ENCODE assay signal across 30 mouse cellular contexts in genomic region chr6:39214949-39215606, GRCm38 (mm10). TPM values are rescaled to one million over a fixed set of nuclear protein-coding genes. Genes with fewer than 3 reads are reported as not detected.
A peak's percentile ranks its signal among the peaks of the same experiment; 100 is the strongest.
DNase-seq lines count a peak whose midpoint lies in the region; ATAC-seq and TF ChIP-seq lines count a peak whose summit lies in the region.
"Had no signal": no experiment of that assay in that cellular context is flagged by ENCODE, and none has a peak within 500 bp of the region (broad histone marks: within the 10 kb centered on the region; RNA-seq: fewer than 3 reads in every experiment).

No protein-coding gene starts in this region.

- H3K4me1 ChIP-seq in lung, embryonic 15.5 days = peaks cover 6% of the 10 kb centered on the region; the same call in 1 of the 2 replicates
- no peaks in the 10 kb centered on the region for H3K4me1 ChIP-seq in MEL (ENCODE audit: control insufficient read depth in 1 of 2, insufficient read depth in 2 of 2, low read length in 2 of 2)
- H3K4me1 ChIP-seq in lung, postnatal 0 days (ENCODE audit: insufficient read depth, low read depth, low read length) = no peaks in the 10 kb centered on the region
- H3K4me1 ChIP-seq in midbrain, embryonic 10.5 days = no peaks in the 10 kb centered on the region
- H3K4me1 ChIP-seq: embryonic facial prominence, embryonic 13.5 days; forebrain, embryonic 10.5 days; hindbrain, embryonic 12.5 days had no signal

- H3K4me2 ChIP-seq in lung, embryonic 15.5 days = no peak overlapping the region
- no peak overlapping the region for H3K4me2 ChIP-seq in lung, postnatal 0 days (replicated peaks; ENCODE audit: low read depth, low read length)
- H3K4me2 ChIP-seq: embryonic facial prominence, embryonic 13.5 days; heart, embryonic 11.5 days; hindbrain, embryonic 12.5 days; stomach, embryonic 15.5 days had no signal

- H3K9ac ChIP-seq in lung, embryonic 15.5 days = no peak overlapping the region
- no peak overlapping the region for H3K9ac ChIP-seq in MEL (ENCODE audit: control insufficient read depth, low read depth, low read length, poor library complexity, severe bottlenecking)
- H3K9ac ChIP-seq in lung, postnatal 0 days (replicated peaks; ENCODE audit: low read depth) = no peak overlapping the region
- H3K9ac ChIP-seq: embryonic facial prominence, embryonic 13.5 days; hindbrain, embryonic 12.5 days; liver, embryonic 14.5 days; stomach, embryonic 15.5 days had no signal

- H3K79me2 ChIP-seq in MEL (ENCODE audit: control insufficient read depth, insufficient read depth, low read length, poor library complexity) = no peaks in the 10 kb centered on the region

- no peak for DNase-seq in lung, adult 18-20 months
- DNase-seq in MEL (ENCODE audit: low read depth, low spot score) = no peak
- DNase-seq in lung, postnatal 0 days (ENCODE audit: low spot score) = peak; percentile 90
- DNase-seq in midbrain, embryonic 10.5 days (ENCODE audit: low spot score) = no peak
- no peak for DNase-seq in ovary, postnatal 14 days (ENCODE audit: low spot score)
- DNase-seq in cerebellum, adult 8-10 months = no peak
- DNase-seq: adrenal gland, postnatal 25 days; cerebellum, adult 11-12 months; cerebellum, postnatal 10 days; gastrocnemius, postnatal 36 days; heart, adult 18-20 months; heart, postnatal 36 days; kidney, adult 8-10 months; kidney, postnatal 14 days; layer of hippocampus, adult 9-11 months; liver; midbrain, embryonic 14.5 days; right cerebral cortex, postnatal 25 days; thymus, adult 18-20 months; thymus, postnatal 25 days had no signal

- no peak for TF ChIP-seq RAD21 in MEL (IDR thresholded peaks at IDR 0.05; ENCODE audit: low read depth, low read length)

- no peak overlapping the region for H3K4me3 ChIP-seq in lung, embryonic 15.5 days
- H3K4me3 ChIP-seq in MEL (ENCODE audit: control insufficient read depth in 1 of 2, insufficient read depth in 1 of 2, low read depth in 2 of 2, low read length in 2 of 2) = no peak overlapping the region
- H3K4me3 ChIP-seq in lung, postnatal 0 days (ENCODE audit: low read depth, low read length) = no peak overlapping the region
- no peak overlapping the region for H3K4me3 ChIP-seq in midbrain, embryonic 10.5 days
- H3K4me3 ChIP-seq: embryonic facial prominence, embryonic 13.5 days; forebrain, embryonic 10.5 days; hindbrain, embryonic 12.5 days; stomach, embryonic 15.5 days had no signal

- peak overlapping the region; percentile 59 for H3K27ac ChIP-seq in lung, embryonic 15.5 days
- H3K27ac ChIP-seq in MEL (ENCODE audit: control insufficient read depth, low read depth, low read length) = no peak overlapping the region
- no peak overlapping the region for H3K27ac ChIP-seq in lung, postnatal 0 days (ENCODE audit: low read length)
- no peak overlapping the region for H3K27ac ChIP-seq in midbrain, embryonic 10.5 days (replicated peaks)
- H3K27ac ChIP-seq: embryonic facial prominence, embryonic 13.5 days; forebrain, embryonic 10.5 days; hindbrain, embryonic 12.5 days; liver, embryonic 14.5 days; macrophage; stomach, embryonic 15.5 days had no signal

- peak; percentile 86; the same call in 1 of the 2 replicates for ATAC-seq in lung, embryonic 15.5 days (ENCODE audit: borderline replicate concordance, extremely low read depth, low FRiP score, low TSS enrichment)
- peak; percentile 91 for ATAC-seq in lung, postnatal 0 days
- ATAC-seq: forebrain, embryonic 16.5 days; intestine, embryonic 16.5 days had no signal

- H3K27me3 ChIP-seq in lung, embryonic 15.5 days = no peaks in the 10 kb centered on the region
- no peaks in the 10 kb centered on the region; a peak in 1 of 4 replicates for H3K27me3 ChIP-seq in MEL (ENCODE audit: control insufficient read depth in 1 of 2, insufficient read depth in 2 of 2, low read length in 2 of 2)
- no peaks in the 10 kb centered on the region for H3K27me3 ChIP-seq in lung, postnatal 0 days (replicated peaks; ENCODE audit: insufficient read depth, low read length)
- no peaks in the 10 kb centered on the region; the same call in 1 of the 2 replicates for H3K27me3 ChIP-seq in midbrain, embryonic 10.5 days (ENCODE audit: low read depth, poor library complexity, severe bottlenecking)
- H3K27me3 ChIP-seq: embryonic facial prominence, embryonic 13.5 days; hindbrain, embryonic 12.5 days; stomach, embryonic 15.5 days had no signal

- no peak for TF ChIP-seq CTCF in MEL (IDR thresholded peaks at IDR 0.05 in 2 of 3, conservative IDR thresholded peaks at IDR 0.05 in 1 of 3; ENCODE audit: control insufficient read depth in 1 of 3, insufficient read depth in 1 of 3, low read depth in 2 of 3, low read length in 3 of 3, poor library complexity in 1 of 3, severe bottlenecking in 1 of 3)
- no peak for TF ChIP-seq CTCF in lung, postnatal 0 days (IDR thresholded peaks at IDR 0.05)

- TF ChIP-seq POLR2A in MEL (IDR thresholded peaks at IDR 0.05; ENCODE audit: control insufficient read depth in 1 of 2, insufficient read depth in 1 of 2, low read depth in 1 of 2, low read length in 2 of 2, poor library complexity in 1 of 2) = no peak

- 40% methylated on average over 5 of the region's 5 CpGs for WGBS in lung, embryonic 15.5 days
- WGBS in lung, postnatal 0 days = 63% methylated on average over 4 of the region's 5 CpGs
- 79% methylated on average over 5 of the region's 5 CpGs for whole genome bisulfite sequencing in midbrain, embryonic 10.5 days

- H3K9me3 ChIP-seq in lung, embryonic 15.5 days = no peaks in the 10 kb centered on the region
- H3K9me3 ChIP-seq in MEL (replicated peaks; ENCODE audit: insufficient read depth, low read length) = no peaks in the 10 kb centered on the region
- H3K9me3 ChIP-seq in lung, postnatal 0 days (ENCODE audit: low read length) = no peaks in the 10 kb centered on the region
- no peaks in the 10 kb centered on the region for H3K9me3 ChIP-seq in midbrain, embryonic 10.5 days (replicated peaks)
- H3K9me3 ChIP-seq: embryonic facial prominence, embryonic 13.5 days; forebrain, embryonic 10.5 days; hindbrain, embryonic 12.5 days; stomach, embryonic 15.5 days had no signal

- no peak for TF ChIP-seq EP300 in MEL (IDR thresholded peaks at IDR 0.05; ENCODE audit: low read depth in 1 of 2, low read length in 2 of 2)
- no peak for TF ChIP-seq EP300 in lung, postnatal 0 days (IDR thresholded peaks at IDR 0.05)

- H3K36me3 ChIP-seq in lung, embryonic 15.5 days = no peaks in the 10 kb centered on the region
- no peaks in the 10 kb centered on the region for H3K36me3 ChIP-seq in MEL (ENCODE audit: control insufficient read depth in 1 of 2, insufficient read depth in 2 of 2, low read length in 2 of 2)
- no peaks in the 10 kb centered on the region for H3K36me3 ChIP-seq in lung, postnatal 0 days (ENCODE audit: insufficient read depth, low read length)
- H3K36me3 ChIP-seq in midbrain, embryonic 10.5 days = no peaks in the 10 kb centered on the region
- H3K36me3 ChIP-seq: embryonic facial prominence, embryonic 13.5 days; forebrain, embryonic 10.5 days; hindbrain, embryonic 12.5 days; stomach, embryonic 15.5 days had no signal

TF ChIP-seq in MEL, 35 proteins besides CTCF, POLR2A, EP300 and RAD21:
- TF ChIP-seq BHLHE40 (IDR thresholded peaks at IDR 0.05; ENCODE audit: borderline replicate concordance, low read depth, low read length) = no peak
- peak; percentile 12; the same call in 1 of the 2 replicates for TF ChIP-seq MAFK (IDR thresholded peaks at IDR 0.05; ENCODE audit: borderline replicate concordance, low read depth, low read length)

RNA-seq across cellular contexts. Expression of gene Kdm7a, which starts 8.5 kb away (rescaled TPM):
- 5.8 and 6.8 TPM in 2 replicates for polyA plus RNA-seq in lung, embryonic 15.5 days (2015; fragmentation: Nextera tagmentation; extraction: Ambion mirVana)
- 1.7 and 2.5 TPM in 2 replicates for total RNA-seq in MEL (2012; rRNA removed)
- 1 to 10 TPM in 1 of 2 experiments, not detected in 1; 2.5 TPM for polyA plus RNA-seq in MEL (2012; ENCODE audit: insufficient read depth in 1 of 2, insufficient read length in 2 of 2, low read depth in 1 of 2, low replicate concordance in 2 of 2, missing spikeins in 1 of 2)
- polyA plus RNA-seq in lung, postnatal 0 days (2015; fragmentation: Nextera tagmentation; extraction: Ambion mirVana) = 5.1 and 6.7 TPM in 2 replicates
- polyA plus RNA-seq in midbrain, embryonic 10.5 days (2016; fragmentation: Nextera tagmentation; extraction: Ambion mirVana) = 10.4 and 12.4 TPM in 2 replicates
